Mouse (Mus musculus): Measurements from ENCODE around the gene Llph.
"Not testable (repeated sequence)": the region's sequence is repeated elsewhere in the genome, so short reads cannot be mapped to it uniquely, and the experiment has no call there.

Gene Llph

GRCm38 (mm10) chr10:120226871-120227661 lies at the start of gene Llph:
TSS of gene Llph (plus strand) at chr10:120227070.
- peak; percentile 43 to 78 for DNase-seq (ENCODE audit: low spot score in 2 of 2)

- no peak for DNase-seq (ENCODE audit: low spot score in 2 of 2)
Observed at GRCm38 (mm10) chr10:120182887-120183286, 44.0 kb upstream of the Llph start.

DNA sequence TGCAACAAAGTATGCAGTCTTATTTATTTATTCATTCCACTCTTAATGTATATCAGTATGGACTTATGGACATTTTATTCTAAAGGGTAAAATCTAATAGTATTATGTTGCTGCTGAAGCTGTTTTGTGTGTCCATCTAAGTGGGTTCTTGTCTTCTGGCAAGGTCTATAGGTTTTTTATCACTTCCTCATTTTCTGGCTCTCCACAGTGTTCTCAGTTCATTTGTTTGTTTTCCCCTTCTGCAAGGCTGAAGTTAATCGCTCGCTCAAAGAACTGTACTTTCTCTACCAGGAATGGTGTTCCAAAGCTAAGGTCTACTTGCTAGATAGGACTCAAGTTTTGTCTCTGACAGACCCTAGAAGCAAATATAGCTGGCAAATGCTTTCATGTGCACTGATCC lies 43.5 kb upstream of the Llph start:
- DNase-seq (ENCODE audit: low spot score in 2 of 2): no peak

DNA sequence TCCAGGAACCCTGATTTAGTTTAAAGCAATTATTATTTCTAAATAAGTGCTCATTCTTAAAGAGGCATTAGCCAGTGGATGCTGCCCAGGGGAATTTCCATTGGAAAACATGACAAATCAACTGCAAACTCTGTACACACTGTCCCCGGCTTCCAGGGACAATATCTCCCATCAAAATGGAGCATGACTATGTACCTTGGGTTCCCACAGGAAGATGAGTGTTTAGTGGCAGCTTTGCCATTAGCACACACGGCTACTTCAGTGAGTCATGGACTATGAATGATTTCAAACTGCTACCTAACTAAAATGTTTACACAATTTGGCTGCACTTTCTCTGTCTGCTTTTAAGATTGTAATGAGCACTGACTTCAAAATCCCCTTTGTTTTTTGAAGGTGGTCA lies 38.4 kb upstream of the Llph start:
- no peak for DNase-seq (ENCODE audit: low spot score in 2 of 2)

DNA sequence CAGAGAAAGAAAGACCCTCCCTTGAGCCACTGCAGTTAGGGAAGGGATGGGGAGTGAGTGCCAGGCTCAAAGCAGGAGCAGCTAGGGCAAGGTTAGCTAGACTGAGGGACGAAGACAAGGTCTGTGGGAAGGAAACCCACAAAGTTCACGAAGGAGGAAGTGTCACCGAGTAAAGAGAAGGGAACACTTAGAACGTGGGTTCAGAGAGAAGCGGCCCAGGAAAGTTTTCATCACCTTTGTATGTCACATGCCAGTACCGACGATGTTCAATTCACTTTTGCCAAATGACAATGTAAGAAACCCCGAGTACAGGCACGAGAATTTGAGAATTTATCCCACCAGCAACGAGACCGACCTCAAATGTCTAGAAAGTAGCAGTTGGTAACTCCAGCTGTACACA lies 37.6 kb upstream of the Llph start:
- no peak for DNase-seq (ENCODE audit: low spot score in 2 of 2)

DNA sequence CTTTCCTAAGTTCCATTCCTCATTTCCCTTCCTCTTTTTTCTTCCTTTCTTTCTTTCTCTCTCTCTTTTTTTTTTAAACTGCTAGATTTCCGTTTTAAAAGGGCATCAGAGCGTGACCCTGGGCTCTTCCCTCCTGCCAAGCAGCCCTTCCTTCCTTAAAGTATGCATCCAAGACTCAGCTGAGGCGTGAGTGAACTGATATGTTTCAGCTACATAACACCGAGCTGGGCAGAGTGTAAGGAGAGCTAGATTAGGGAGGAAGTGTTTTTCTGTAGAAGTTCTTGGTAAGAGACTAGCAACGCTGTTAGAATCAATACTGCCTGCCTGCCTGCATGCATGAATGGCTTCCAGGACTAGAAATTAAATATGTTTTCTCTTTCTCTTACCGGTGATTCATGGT lies 37.1 kb upstream of the Llph start:
- DNase-seq (ENCODE audit: low spot score in 2 of 2): no peak

DNA sequence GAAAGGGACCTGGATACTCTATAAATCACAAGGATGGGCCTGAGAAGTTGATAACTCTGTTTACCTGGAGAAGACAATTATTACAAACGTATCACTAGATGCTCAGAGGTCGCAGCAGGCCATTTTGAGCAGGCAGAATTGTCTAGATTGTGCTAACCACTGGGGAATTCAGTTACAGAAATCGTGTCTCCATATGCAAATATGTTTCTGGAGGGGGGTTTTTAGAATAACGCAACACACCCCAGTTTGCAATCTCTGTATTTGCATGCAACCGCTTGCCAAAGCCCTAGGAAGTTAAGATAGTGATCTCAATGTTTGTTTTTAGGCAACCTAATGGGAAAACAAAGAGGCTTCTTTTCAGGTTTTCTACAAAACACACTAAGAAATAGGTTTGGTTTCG lies 35.7 kb upstream of the Llph start:
- DNase-seq (ENCODE audit: low spot score in 2 of 2): no peak

DNA sequence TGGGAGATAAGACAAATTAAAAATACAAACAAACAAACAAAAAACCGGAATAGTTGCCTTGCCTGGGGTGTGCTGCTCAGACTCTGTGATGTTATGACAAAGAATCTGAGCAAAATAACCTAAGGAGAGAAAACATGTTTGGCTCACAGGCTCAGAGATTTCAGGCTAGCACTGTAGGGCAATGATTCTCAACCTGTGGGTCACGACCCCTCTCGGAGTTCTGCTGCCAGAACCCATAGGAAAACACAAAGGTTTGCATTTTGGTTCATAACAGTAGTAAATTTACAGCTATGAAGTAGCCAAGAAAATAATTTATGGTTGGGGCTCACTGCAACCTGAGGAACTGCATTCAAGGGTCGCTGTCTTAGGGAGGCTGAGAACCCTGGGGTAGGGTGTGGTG lies 34.6 kb upstream of the Llph start:
- no peak for DNase-seq (ENCODE audit: low spot score in 2 of 2)

GRCm38 (mm10) chr10:120193255-120193654 lies 33.6 kb upstream of the Llph start:
- DNase-seq (ENCODE audit: low spot score in 2 of 2): no peak

DNA sequence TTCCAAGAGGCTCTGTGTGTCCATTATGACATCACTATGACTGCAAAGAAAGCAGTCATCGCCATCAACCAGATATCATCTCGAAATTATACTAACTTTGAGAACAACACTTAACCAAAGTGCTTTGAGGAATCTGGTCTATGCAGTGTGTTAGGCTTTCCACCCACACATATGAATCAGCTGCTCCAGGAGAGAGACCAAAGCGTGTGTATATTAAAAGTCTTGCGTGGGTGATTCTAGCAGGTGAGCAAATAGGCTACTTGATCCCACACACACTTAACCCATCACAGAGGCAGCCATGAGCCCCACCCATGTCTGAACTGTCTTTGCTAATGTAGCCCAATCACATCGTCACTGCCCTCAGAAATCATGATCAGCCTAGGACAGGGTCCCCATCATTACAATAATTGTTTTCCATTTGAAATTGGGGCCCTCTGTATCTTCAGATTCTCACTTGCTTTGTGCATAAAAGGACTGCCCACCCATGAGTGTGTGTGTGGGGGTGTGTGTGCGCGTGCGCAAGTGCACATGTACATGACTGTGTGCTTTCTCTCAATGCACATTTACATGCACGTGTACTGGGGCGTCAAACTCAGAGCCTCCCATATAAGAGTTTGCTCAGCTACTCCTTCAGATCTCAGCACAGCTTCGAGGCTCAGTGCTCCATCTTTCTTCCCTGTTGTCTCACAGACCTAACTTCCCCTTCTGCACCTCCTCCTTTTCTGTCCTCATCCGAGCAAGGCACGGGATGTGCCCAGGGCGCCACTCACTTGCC lies 29.6 kb upstream of the Llph start:
- DNase-seq (ENCODE audit: low spot score in 2 of 2): no peak

GRCm38 (mm10) chr10:120201131-120201921 lies 25.5 kb upstream of the Llph start, which contains the start of gene Tmbim4:
TSS of gene Tmbim4 (plus strand) at chr10:120201590.
- DNase-seq (ENCODE audit: low spot score in 2 of 2): peak in 1 of 2 experiments; percentile 15

- peak; percentile 76 to 82 for DNase-seq (ENCODE audit: low spot score in 2 of 2)
Observed at GRCm38 (mm10) chr10:120201961-120202402, 24.9 kb upstream of the Llph start, which contains the start of gene Irak3. TSS of gene Irak3 (minus strand) at chr10:120202130.

GRCm38 (mm10) chr10:120202467-120203250 lies 24.2 kb upstream of the Llph start:
- DNase-seq (ENCODE audit: low spot score in 2 of 2): no peak

DNA sequence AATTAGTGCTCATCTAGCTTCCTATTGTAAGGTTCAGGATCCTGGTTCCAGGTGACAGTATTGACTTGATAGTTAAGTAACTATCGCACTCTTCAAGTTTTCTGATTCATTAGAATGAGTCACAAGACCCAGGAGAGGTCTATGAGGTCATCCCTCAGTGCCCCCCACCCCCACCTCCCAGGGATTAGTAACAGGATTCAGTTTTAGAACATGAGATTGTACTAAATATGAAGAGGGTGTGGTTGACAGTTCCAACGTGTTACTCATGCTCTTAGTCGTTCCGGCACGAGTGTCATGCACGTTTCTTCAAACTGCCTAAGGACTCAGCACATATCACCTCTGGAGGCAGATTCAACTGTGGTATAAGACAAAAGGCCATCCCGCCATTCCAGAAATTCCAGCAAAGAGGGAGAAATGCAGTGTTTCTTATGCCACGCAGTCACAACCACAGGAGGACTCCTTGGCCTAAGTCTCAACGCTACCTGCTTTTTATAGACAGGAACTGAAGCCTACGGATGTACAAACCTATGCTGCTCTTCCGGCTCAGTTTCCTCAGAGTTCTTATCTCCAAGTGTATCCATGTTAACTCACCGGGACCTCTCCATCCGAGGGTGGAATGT lies 22.2 kb upstream of the Llph start:
- no peak for DNase-seq (ENCODE audit: low spot score in 2 of 2)

GRCm38 (mm10) chr10:120208015-120208414 lies 18.9 kb upstream of the Llph start:
- no peak for DNase-seq (ENCODE audit: low spot score in 2 of 2)

- DNase-seq (ENCODE audit: low spot score in 2 of 2): peak; percentile 66 to 84
Observed at GRCm38 (mm10) chr10:120208575-120209538, 18.0 kb upstream of the Llph start.

DNA sequence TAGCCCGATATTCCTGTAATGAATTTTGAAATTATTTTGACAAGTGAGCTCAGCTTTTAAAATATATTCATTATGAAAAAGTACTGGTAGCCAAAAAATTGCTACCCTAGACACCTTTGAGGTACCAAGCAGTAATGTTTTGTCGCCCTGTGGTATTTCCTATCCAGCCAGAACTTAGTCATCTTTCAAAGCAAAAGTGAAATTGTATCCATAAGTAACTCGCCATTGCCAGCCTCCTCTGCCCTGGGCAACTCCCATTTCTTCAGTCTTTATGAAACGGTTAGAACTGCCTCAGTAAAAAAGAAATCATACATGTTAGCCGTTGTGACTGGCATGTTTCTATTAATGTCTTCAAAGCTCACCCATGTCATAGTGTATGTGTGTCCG lies 17.3 kb upstream of the Llph start:
- DNase-seq (ENCODE audit: low spot score in 2 of 2): no peak

DNA sequence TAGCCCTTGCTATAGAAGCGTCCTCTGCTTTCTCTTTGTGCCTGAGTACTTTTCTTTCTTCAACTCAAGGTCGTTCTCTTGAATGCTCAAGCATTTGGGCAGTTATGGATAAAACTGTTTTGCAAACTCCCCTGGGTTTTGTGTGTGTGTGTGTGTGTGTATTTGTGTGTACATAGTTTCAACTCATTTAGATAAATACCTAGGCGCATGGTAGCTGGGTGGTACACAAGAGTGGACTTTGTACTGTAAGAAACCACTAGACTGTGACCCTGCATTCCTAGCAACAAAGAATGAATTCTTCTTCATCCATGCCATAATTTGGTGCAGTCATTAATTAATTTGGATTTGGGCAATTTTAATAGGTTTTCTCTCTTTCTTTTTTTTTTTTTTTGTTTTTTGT lies 16.8 kb upstream of the Llph start:
- DNase-seq (ENCODE audit: low spot score in 2 of 2): no peak

DNA sequence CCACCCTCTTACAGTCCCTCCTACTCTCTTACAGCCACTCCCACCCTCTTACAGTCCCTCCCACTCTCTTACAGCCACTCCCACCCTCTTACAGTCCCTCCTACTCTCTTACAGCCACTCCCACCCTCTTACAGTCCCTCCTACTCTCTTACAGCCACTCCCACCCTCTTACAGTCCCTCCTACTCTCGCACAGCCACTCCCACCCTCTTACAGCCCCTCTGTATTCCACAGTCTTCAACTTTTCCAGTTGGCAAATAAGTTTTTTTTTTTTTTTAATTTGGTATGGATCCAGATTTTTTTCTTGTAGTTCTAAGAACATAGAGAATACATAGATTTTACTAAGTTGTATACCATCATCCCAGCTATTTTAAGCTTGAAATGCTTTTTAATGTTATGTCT lies 9.8 kb upstream of the Llph start:
- not testable (repeated sequence) for DNase-seq (ENCODE audit: low spot score in 2 of 2)

DNA sequence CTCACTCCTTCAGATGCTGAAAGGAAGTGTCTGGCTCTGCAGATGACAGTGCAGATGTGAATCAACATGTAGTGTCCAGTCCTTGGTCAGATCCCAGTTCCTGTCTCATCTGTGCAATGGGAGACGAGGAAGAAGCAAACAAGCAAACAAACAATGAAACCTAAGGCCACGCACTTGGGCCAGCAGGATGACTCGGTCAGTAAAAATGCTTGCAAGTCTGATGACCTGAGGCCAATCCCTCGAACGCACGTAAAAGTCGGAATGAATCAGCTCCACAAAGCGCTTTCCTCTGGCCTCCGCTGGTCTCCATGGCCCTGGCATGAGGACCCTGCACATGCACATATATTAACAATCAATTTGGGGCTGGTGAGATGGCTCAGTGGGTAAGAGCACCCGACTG lies 7.9 kb upstream of the Llph start:
- no peak for DNase-seq (ENCODE audit: low spot score in 2 of 2)
